Mouse (Mus musculus) left cerebral cortex, postnatal 14 days (tissue): ENCODE measurements at regions not wholly inside any gene's neighbourhood (a gene's known extent, or its start where the extent isn't known, plus 50 kb on each side); places are given as distances from the start of the nearest gene placed in this dataset.
"Not testable (repeated sequence)": the region's sequence is repeated elsewhere in the genome, so short reads cannot be mapped to it uniquely, and the experiment has no call there.

Source experiments
- DNase-seq, 2 experiments: peaks; one replicate each; pipeline ENCODE4 v3.0.0; 2021 to 2022; ENCODE audit warnings: low spot score in 2 of 2, mixed read lengths in 1 of 2
- intact Hi-C: fragments of 180-260 bp; cut with DNase I; formaldehyde crosslinking; loops from one replicate; pipeline ENCODE4 v1.15.1; 2025

DNA sequence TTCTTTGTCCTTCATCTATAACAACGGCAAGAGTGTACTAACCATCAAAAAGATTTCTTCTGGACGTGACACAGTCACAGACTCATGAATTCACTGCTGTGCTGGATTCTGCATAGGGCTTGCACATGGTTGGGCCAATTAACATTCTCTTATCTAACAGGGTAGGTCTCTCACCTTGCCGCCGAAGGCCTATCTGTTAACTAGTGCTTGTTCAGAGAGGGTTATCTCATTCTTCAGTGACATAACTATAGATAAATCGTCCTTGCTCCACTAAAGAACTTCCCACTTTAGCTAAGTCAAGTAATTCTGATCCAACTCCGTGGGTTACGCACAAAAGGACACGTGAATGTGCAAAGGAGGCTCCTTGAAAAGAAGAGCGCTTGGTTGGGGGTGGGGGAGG is 899.6 kb downstream of the Basp1 start:
- DNase-seq = no peak
- intact Hi-C loops = no loop called here

DNA sequence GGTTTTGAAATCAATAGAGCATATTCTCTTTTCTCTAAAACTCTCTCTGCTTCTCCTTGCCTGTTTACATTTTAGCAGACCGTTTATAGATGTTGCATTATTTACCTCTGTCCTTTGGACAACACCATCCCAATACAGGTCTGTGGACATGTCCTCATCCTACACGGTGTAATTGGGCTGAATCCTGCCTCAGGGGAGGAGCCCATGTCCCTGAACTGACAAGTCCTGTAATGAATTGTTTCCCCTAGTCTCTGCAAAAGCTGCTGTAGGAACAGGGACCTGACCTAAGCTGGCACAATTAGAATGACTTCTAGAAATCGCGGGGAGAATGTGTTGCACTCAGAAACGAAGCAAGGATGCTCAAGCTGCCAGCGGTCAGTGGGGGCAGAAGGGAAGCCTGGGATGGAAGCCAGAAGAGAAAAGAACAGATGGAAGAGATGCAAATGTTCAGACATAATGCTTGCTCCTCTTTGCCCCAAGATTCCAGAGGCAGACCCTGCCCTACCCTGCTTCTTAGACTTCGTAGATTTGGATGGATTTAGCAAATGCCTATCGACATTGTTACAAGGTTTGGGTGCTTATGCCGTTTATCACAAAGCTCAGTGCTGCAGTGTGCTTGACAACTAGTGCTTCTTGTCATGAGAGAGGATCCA is 911.5 kb downstream of the Basp1 start:
- peak; percentile 3 for DNase-seq
- intact Hi-C loops = no loop called here

- no peak for DNase-seq
- intact Hi-C loops = no loop called here
Measured at GRCm38 (mm10) chr15:24486235-24486634, 927.3 kb downstream of the Basp1 start.

GRCm38 (mm10) chr15:24468239-24468638 is 945.3 kb downstream of the Basp1 start:
- intact Hi-C loops = no loop called here

GRCm38 (mm10) chr15:24457726-24458125 is 955.8 kb downstream of the Basp1 start:
- DNase-seq = peak; percentile 4 to 12
- intact Hi-C loops = no loop called here

More at GRCm38 (mm10) chr15:24468239-24468638, 945.3 kb downstream of the Basp1 start:
- no peak for DNase-seq

DNA sequence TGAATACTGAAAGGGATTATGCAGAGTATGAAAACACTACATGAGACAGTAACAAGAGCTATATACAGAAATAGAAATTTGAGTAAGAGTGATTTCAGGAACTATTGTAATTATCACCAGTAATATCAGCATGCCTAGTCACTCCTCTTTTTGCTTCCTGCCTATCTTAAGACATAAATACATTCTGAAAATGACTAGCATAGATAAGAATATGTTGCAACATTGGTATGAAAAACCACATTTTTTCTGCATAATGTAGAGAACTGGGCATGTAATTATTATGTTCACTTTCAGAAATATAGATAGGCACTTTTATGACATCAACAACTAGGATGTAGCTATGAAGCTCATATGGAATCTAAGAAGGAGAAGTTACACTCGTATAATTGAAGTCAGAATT is 980.5 kb downstream of the Basp1 start:
- intact Hi-C loops = no loop called here
- DNase-seq = no peak

GRCm38 (mm10) chr15:24429154-24429553 is 984.4 kb downstream of the Basp1 start:
- DNase-seq = no peak
- intact Hi-C loops = no loop called here

DNA sequence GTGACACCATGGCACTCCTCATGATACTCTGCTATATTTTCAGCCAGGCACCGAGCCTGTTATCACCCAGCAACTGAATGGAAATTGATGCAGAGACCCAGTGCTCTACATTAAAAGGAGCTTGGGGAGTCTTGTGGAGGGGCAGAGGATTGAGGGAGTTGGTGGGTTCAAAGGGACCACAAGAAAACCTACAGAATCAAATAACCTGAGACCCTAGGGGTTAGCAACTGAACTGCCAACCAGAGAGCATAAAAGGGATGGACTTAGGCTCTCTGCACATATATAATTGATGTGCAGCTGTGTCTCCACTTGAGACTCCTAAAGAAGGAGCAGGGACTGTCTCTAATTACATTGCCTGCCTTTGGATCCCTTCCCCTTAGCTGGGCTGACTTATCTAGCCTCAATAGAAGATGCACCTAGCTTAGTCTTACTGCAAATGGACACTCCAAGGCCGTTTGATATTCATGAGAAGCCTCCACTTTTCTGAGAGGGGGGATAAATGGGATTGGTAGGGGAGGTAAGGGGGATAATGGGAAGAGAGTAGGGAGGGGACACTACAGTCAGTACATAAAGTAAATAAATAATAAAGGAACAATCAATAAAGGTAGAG is 991.1 kb downstream of the Basp1 start:
- intact Hi-C loops = no loop called here
- DNase-seq = no peak

DNA sequence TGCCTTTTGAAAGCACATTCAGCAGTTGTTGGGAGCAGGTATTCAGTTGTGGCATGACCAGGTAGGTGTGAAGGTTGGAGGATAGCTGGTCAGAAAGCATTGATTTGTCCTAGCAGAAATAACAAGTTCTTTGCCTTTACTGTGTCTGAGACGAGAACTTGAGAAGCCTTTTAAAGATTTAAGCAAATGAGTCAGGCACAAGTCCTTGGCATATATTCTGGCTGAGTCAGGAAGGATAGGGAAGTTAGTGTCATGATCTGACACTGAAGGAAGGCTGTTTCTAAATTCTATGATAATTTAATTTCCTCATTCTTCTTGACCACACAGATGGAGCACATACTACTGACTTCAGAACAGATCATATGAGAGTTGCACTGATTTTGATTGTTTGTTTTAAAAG is 993.8 kb downstream of the Basp1 start:
- intact Hi-C loops = no loop called here

DNA sequence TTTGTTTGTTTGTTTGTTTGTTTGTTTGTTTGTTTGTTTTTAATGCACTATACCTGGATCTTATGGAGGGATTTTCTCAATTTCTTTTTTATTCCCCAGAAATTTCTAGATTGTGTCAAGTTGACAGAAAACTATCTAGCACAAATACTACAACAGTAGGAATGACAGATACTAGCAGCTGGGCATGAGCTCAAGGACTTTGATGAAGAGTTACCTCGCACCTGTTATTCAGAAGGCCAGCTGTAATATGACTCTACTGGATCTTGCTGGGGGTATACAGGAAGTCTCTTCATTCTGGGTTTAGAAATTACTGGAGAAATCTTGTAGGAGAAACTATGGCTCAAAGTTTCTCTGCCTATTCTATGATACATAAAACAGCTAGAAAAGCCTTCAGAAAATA is 994.4 kb downstream of the Basp1 start:
- intact Hi-C loops = no loop called here

More for the DNA sequence above, 993.8 kb downstream of the Basp1 start:
- DNase-seq = no peak

DNA sequence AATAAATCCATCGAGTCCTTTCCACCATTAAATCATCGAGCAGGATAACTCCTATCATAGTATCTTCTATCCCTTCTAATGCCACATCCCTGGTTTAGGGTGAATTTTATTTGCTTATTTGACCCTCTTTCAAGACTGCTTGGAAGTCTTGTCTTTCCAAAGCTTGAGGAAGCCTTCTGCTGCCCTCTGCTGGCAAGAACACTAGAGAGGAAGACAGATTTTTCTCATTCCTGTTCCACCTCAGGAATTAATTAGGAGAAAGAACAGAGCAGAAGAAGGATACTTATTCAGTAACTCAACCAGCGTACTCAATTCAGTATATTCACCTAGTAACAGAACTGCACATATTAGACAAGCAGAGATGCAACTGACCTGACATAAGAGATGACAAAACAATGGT is 1005.9 kb downstream of the Basp1 start:
- DNase-seq = peak; percentile 49 to 83
- intact Hi-C loops = no loop called here

More for the DNA sequence above, 994.4 kb downstream of the Basp1 start:
- DNase-seq = no peak

DNA sequence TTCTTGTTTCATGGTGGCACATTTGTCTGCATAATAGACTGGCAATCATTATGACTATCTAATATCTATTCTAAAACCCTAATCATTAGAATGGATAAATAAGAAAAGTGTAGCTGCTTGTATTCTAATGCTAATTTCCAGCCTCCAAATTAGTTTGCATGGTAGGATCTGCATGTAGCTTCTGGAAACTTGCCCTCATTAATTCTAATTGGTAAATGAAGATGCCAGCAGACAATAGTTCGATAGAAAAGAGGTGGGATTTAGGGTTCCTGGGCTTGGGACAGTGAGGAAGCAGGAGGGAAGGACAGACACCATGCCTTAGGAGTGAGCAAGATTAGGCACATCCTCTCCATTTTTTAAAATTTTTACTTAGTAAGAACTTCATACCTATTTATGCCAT is 1008.3 kb downstream of the Basp1 start:
- no peak for DNase-seq
- intact Hi-C loops = no loop called here

DNA sequence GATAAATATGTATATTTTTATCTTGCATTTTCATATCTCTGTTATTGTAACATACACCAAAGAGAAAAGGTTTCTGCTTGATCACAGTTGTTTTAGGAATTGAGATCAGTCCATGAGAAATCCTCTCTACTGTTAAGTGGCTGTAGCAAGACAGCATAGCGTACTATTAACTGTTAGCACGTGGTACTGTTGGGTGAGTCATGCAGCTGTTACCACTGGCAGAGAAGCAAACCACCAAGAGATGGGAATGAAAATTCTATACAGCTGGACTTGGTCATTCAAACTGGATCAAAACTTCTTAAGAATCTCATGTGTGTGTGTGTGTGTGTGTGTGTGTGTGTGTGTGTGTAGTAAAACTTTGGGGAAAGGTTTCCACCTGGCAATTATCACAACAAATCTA is 1013.5 kb downstream of the Basp1 start:
- no peak for DNase-seq
- intact Hi-C loops = no loop called here

GRCm38 (mm10) chr15:24358398-24358797 is 1055.2 kb downstream of the Basp1 start:
- intact Hi-C loops = no loop called here
- no peak for DNase-seq

DNA sequence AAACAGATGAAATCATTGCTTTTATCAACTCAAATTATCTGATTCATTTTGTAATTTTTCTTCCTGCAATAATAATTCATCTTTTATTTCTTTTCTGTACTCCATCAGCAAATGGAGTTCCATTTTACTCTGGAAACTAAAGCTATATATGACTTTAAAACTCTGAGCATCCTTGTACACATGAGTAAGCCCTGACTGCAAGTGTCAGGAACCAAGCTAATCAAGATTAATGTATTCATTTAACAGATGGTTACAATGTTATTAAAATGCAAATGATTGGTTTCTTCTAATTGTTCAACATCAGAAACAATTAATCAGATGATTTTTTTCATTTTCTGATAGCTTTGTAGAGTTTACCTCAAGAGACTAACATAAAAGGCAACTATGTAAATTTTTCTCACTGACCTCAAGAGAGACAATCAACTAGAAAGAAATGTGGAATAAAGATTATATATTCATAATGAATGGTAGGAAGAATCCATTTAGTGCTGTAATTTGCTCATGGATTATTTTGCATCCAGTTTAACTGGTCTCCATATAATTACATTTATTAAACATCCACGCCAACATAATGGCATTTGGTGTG is 1064.5 kb downstream of the Basp1 start:
- intact Hi-C loops = no loop called here
- no peak for DNase-seq

DNA sequence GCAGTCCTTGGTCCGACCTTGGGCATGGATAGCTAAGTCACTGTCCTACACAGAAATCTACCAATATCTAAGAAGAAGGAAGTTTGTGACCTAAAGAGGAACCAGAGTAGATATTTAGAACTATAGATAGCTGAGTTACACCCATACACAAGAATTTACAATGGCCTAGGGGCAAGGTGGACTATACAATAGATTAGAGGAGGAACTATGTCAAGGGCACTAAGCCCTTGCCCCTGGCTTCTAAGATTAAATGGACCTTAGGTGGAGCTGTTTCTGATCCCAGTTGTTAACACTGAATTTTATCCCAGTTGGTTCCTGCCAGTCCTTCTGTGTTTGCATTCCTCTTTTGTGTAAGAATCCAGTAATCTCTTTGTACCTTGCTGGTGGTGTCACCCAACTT is 1077.7 kb downstream of the Basp1 start:
- intact Hi-C loops, DNase-seq: not testable (repeated sequence)

GRCm38 (mm10) chr15:24303123-24303522 is 1110.4 kb downstream of the Basp1 start:
- DNase-seq, intact Hi-C loops: not testable (repeated sequence)

- intact Hi-C loops = no loop called here
Measured at GRCm38 (mm10) chr15:24297236-24297635, 1116.3 kb downstream of the Basp1 start.

DNA sequence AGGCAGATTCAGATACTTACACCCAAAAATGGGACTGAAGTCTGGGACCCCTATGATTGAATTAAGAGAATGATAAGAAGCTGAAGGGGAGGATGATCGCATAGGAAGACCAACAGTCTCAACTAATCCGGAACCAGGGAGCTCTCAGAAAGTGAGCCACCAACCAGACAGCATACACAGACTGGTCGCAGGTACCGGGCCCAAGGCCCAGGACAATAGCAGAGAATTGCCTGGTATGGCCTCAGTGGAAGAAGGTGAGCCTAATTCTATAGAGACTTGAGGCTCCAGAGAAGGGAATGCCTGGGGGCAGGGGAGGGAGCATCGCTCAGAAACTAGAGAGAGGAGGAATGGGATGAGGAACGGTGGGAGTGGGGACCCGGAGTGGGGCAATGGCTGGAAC is 1116.8 kb downstream of the Basp1 start:
- intact Hi-C loops = no loop called here
- DNase-seq = no peak

More at GRCm38 (mm10) chr15:24297236-24297635, 1116.3 kb downstream of the Basp1 start:
- DNase-seq = no peak

- intact Hi-C loops = no loop called here
- no peak for DNase-seq
Measured at GRCm38 (mm10) chr15:24275100-24275499, 1138.5 kb downstream of the Basp1 start.

GRCm38 (mm10) chr15:24267360-24267759 is 1146.2 kb downstream of the Basp1 start:
- no peak for DNase-seq
- intact Hi-C loops = no loop called here
